Mouse (Mus musculus): ENCODE data around the gene Arpp19.

- TF ChIP-seq POLR2A (IDR thresholded peaks at IDR 0.05; ENCODE audit: borderline replicate concordance, control insufficient read depth, low read depth, low read length) = no peak
- no peak for TF ChIP-seq CTCF (IDR thresholded peaks at IDR 0.05; ENCODE audit: control insufficient read depth, insufficient read depth, low read length)
These were observed 2.7 kb upstream of the Arpp19 start for GRCm38 (mm10) chr9:75034691-75035090.
